Mouse (Mus musculus): ENCODE data around the gene Arl8a. TPM values are rescaled to one million over a fixed set of nuclear protein-coding genes. Genes with fewer than 3 reads are reported as not detected.
"Not testable (repeated sequence)": the region's sequence is repeated elsewhere in the genome, so short reads cannot be mapped to it uniquely, and the experiment has no call there.

The Arl8a gene
- polyA plus RNA-seq, 1 experiment from 2014 or later = 46.3 TPM

DNA sequence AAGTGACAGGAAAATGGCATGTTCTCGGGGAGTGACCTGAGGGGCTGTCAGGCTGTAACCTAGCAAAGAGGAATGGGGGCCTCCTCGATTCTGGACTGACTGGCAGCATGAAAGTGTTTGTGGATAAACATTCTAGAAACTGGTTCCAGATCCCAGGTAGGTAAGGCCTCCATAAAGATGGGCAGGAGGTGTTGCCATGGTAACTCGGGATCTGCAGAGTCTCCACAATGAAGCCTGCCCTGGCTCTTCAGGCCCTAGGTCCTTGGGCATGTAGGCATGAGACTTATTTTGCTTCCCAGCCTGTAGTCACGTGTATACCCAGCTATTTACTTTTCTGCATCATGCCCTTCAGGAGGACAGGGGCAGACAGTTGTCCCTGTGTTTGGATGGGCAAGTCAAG, 34.7 kb downstream of the Arl8a start:
- H3K9ac ChIP-seq = no peak overlapping the region
- no peaks in the 10 kb centered on the region for H3K4me1 ChIP-seq (ENCODE audit: insufficient read depth)
- no peak for TF ChIP-seq CTCF (IDR thresholded peaks at IDR 0.05; ENCODE audit: low read depth)
- H3K4me3 ChIP-seq (ENCODE audit: low read depth, low read length) = no peak overlapping the region
- WGBS = 45% methylated on average over 4 of the region's 4 CpGs
- H3K9me3 ChIP-seq (ENCODE audit: low read depth, low read length) = no peaks in the 10 kb centered on the region
- DNase-seq = no peak
- no peak overlapping the region for H3K27ac ChIP-seq (ENCODE audit: low read depth)
- no peaks in the 10 kb centered on the region for H3K27me3 ChIP-seq (ENCODE audit: insufficient read depth, low read length)
- H3K36me3 ChIP-seq (ENCODE audit: insufficient read depth) = no peaks in the 10 kb centered on the region
- no peak overlapping the region for H3K4me2 ChIP-seq
- ATAC-seq (ENCODE audit: insufficient read depth) = no peak

DNA sequence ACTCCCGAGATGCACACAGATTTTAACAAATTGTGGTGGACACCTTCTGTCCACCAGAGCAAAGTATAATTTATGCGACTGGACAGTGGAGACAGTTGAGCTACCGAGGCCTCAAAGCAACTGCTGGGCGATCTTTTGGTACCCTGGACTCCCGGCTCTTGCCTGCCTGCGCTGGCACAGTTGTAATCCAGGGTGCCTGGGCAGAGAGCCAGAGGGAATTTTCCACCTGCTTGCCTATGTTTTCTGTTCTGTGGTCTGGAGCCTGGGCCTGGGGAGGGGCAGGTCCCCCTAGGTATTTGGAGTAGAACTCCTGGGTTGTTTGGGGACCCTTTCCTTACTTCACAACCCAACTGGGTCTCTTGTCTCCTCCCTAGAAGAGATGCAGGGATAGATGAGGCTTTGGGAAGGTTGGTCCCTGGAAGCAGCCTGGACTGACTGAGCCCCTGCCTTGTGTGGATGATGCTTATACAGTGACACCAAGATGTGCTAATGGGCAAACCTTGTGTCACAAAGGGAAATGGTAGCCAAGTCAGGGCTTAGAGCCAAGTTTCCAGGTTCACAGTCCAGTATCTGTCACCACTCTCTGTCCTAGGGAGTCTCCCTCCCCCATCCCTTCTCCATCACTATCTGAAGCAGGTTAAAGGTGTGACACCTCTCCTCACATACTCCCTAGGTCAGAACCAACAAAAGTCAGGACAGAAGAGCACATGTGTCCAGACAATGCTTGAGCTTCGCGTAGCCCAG, 35.4 kb downstream of the Arl8a start:
- H3K27ac ChIP-seq (ENCODE audit: low read depth) = no peak overlapping the region
- DNase-seq = no peak
- H3K4me1 ChIP-seq (ENCODE audit: insufficient read depth) = no peaks in the 10 kb centered on the region
- no peaks in the 10 kb centered on the region for H3K27me3 ChIP-seq (ENCODE audit: insufficient read depth, low read length)
- no peak overlapping the region for H3K4me3 ChIP-seq (ENCODE audit: low read depth, low read length)
- no peak for TF ChIP-seq CTCF (IDR thresholded peaks at IDR 0.05; ENCODE audit: low read depth)
- no peak for ATAC-seq (ENCODE audit: insufficient read depth)
- no peak overlapping the region for H3K4me2 ChIP-seq
- 81% methylated on average over 8 of the region's 8 CpGs for WGBS
- H3K9ac ChIP-seq = no peak overlapping the region
- H3K9me3 ChIP-seq (ENCODE audit: low read depth, low read length) = no peaks in the 10 kb centered on the region
- H3K36me3 ChIP-seq (ENCODE audit: insufficient read depth) = no peaks in the 10 kb centered on the region

DNA sequence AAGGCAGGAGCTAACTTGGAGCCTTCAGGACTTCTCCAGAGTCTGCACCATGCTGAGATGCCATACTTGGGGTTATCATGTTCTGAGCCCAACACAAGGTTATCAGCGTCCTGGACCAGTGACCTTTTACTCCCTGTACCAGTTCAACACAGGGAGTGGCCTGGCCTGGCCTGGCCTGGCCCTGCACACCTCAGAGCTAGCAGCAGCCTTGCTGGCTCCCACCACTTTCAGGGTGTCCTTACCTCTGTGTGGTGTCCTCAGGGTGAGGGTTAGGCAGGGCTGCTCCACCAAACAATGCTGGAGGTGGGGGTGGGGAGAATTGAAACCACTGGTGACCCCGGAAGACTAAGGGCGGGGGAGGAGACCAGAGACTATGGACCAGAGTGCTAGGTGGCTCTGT, 36.4 kb downstream of the Arl8a start:
- no peaks in the 10 kb centered on the region for H3K4me1 ChIP-seq (ENCODE audit: insufficient read depth)
- H3K4me2 ChIP-seq = no peak overlapping the region
- H3K27me3 ChIP-seq (ENCODE audit: insufficient read depth, low read length) = no peaks in the 10 kb centered on the region
- DNase-seq = no peak
- H3K4me3 ChIP-seq (ENCODE audit: low read depth, low read length) = no peak overlapping the region
- WGBS = 63% methylated on average over 3 of the region's 3 CpGs
- TF ChIP-seq CTCF (IDR thresholded peaks at IDR 0.05; ENCODE audit: low read depth) = no peak
- no peak overlapping the region for H3K9ac ChIP-seq
- H3K27ac ChIP-seq (ENCODE audit: low read depth) = no peak overlapping the region
- no peak for ATAC-seq (ENCODE audit: insufficient read depth)
- no peaks in the 10 kb centered on the region for H3K36me3 ChIP-seq (ENCODE audit: insufficient read depth)
- H3K9me3 ChIP-seq (ENCODE audit: low read depth, low read length) = no peaks in the 10 kb centered on the region

DNA sequence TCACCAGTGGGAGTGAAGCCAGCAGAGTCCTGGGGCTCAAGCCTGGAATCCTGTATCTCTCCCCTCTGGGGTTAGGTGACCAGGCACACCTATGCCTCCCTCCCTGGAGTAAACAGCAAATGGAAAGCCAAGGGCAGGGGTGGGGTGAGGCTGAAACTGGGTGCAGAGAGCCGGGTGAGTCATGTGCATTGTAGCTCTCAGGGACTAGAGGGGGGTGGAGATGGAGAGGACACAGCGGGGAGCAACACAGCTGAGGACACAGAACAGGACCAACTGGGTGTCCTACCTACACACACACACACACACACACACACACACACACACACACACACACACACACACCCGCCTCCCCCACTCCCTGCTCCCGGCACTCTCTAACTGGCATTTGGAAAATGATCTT, 36.8 kb downstream of the Arl8a start:
- ATAC-seq (ENCODE audit: insufficient read depth) (no peak), DNase-seq (no peak)
- no peak overlapping the region for H3K9ac ChIP-seq
- H3K36me3 ChIP-seq (ENCODE audit: insufficient read depth) = no peaks in the 10 kb centered on the region
- H3K27me3 ChIP-seq (ENCODE audit: insufficient read depth, low read length) = no peaks in the 10 kb centered on the region
- 56% methylated on average over 4 of the region's 4 CpGs for WGBS
- TF ChIP-seq CTCF (IDR thresholded peaks at IDR 0.05; ENCODE audit: low read depth) = no peak
- no peaks in the 10 kb centered on the region for H3K9me3 ChIP-seq (ENCODE audit: low read depth, low read length)
- no peak overlapping the region for H3K4me2 ChIP-seq
- no peak overlapping the region for H3K4me3 ChIP-seq (ENCODE audit: low read depth, low read length)
- H3K27ac ChIP-seq (ENCODE audit: low read depth) = no peak overlapping the region
- H3K4me1 ChIP-seq (ENCODE audit: insufficient read depth) = no peaks in the 10 kb centered on the region

DNA sequence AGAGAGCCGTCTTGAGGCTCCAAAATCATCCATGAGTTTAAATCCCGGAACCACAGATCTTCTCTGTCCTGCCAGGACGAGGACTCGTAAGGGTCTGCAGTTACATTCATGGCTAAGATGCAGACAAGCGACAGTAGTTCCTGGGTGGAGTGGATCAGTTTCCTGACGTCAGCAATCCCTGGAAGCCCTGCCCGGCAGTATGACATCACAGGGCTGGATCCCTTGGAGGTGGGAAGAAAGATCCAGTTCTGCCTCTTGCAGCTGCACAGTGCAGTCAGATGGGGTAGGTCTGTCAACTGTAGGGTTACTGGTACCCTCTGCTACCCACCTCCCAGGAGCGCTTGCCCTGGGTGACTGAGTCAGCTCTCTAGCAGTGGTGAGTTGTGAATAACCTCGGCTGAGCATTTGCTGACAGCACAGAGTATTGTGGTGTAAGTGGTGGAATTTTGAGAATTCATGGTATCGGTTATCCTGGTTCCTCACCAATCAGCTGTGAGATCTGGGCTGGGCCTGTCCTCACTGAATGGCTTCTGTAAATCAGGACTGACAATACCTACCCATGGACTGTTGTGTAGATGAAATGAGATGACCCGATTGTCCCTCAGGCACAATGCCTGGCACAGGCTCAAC, 37.4 kb downstream of the Arl8a start:
- Histone ChIP-seq H3K36me3 (ENCODE audit: insufficient read depth) (no peaks in the 10 kb centered on the region), H3K4me3 (ENCODE audit: low read depth, low read length) (no peak overlapping the region), H3K4me1 (ENCODE audit: insufficient read depth) (no peaks in the 10 kb centered on the region), H3K9ac (no peak overlapping the region), H3K4me2 (no peak overlapping the region), H3K27ac (ENCODE audit: low read depth) (no peak overlapping the region), H3K9me3 (ENCODE audit: low read depth, low read length) (no peaks in the 10 kb centered on the region), H3K27me3 (ENCODE audit: insufficient read depth, low read length) (no peaks in the 10 kb centered on the region)
- ATAC-seq (ENCODE audit: insufficient read depth) (no peak; the same call in 1 of the 2 replicates), DNase-seq (no peak)
- TF ChIP-seq CTCF (IDR thresholded peaks at IDR 0.05; ENCODE audit: low read depth) = no peak
- 55% methylated on average over 11 of the region's 11 CpGs for WGBS

GRCm38 (mm10) chr1:135185936-135186335, 39.3 kb downstream of the Arl8a start:
- Histone ChIP-seq H3K4me2 (no peak overlapping the region), H3K27ac (ENCODE audit: low read depth) (no peak overlapping the region), H3K9ac (no peak overlapping the region), H3K36me3 (ENCODE audit: insufficient read depth) (no peaks in the 10 kb centered on the region), H3K4me1 (ENCODE audit: insufficient read depth) (no peaks in the 10 kb centered on the region), H3K9me3 (ENCODE audit: low read depth, low read length) (no peaks in the 10 kb centered on the region), H3K27me3 (ENCODE audit: insufficient read depth, low read length) (no peaks in the 10 kb centered on the region), H3K4me3 (ENCODE audit: low read depth, low read length) (no peak overlapping the region)
- WGBS = 44% methylated on average over 5 of the region's 5 CpGs
- no peak for TF ChIP-seq CTCF (IDR thresholded peaks at IDR 0.05; ENCODE audit: low read depth)
- no peak for DNase-seq
- no peak for ATAC-seq (ENCODE audit: insufficient read depth)

DNA sequence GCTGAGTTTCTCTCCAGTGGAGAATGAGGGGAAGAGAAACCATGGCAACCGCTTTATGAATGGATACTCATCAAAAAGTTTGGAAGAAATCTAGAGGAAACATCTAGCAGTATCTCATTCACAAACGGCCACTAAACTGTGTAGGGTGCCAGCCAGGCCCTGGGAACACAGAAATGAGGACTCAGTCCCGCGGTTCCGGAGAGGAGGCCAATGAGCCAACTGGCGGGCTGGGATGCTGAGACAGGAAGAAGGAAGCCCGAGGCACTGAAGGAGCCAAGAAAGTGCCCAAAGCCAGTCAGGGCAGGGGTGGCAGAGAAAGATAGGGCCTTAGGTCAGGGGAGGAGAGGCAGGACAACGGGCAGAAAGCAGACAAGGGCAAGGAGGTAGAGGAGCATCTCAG, 39.8 kb downstream of the Arl8a start:
- no peaks in the 10 kb centered on the region for H3K36me3 ChIP-seq (ENCODE audit: insufficient read depth)
- H3K4me2 ChIP-seq = no peak overlapping the region
- no peaks in the 10 kb centered on the region for H3K4me1 ChIP-seq (ENCODE audit: insufficient read depth)
- DNase-seq (no peak), ATAC-seq (ENCODE audit: insufficient read depth) (no peak)
- H3K27me3 ChIP-seq (ENCODE audit: insufficient read depth, low read length) = no peaks in the 10 kb centered on the region
- H3K27ac ChIP-seq (ENCODE audit: low read depth) = no peak overlapping the region
- no peak overlapping the region for H3K9ac ChIP-seq
- TF ChIP-seq CTCF (IDR thresholded peaks at IDR 0.05; ENCODE audit: low read depth) = no peak
- H3K9me3 ChIP-seq (ENCODE audit: low read depth, low read length) = no peaks in the 10 kb centered on the region
- no peak overlapping the region for H3K4me3 ChIP-seq (ENCODE audit: low read depth, low read length)
- 37% methylated on average over 8 of the region's 8 CpGs for WGBS

GRCm38 (mm10) chr1:135187016-135187415, 40.4 kb downstream of the Arl8a start:
- 28% methylated on average over 2 of the region's 2 CpGs for WGBS
- H3K27ac ChIP-seq (ENCODE audit: low read depth); H3K36me3 ChIP-seq (ENCODE audit: insufficient read depth); H3K4me2 ChIP-seq; DNase-seq; ATAC-seq (ENCODE audit: insufficient read depth); H3K9ac ChIP-seq; H3K4me1 ChIP-seq (ENCODE audit: insufficient read depth); H3K4me3 ChIP-seq (ENCODE audit: low read depth, low read length); H3K9me3 ChIP-seq (ENCODE audit: low read depth, low read length); H3K27me3 ChIP-seq (ENCODE audit: insufficient read depth, low read length): not testable (repeated sequence)

All from lung, embryonic 14.5 days (tissue).